Mouse (Mus musculus) forebrain, embryonic 16.5 days (tissue): ENCODE measurements around the gene Rgs9bp. TPM values are rescaled to one million over a fixed set of nuclear protein-coding genes. Genes with fewer than 3 reads are reported as not detected.

Experiments
- ATAC-seq: fragments of 200-750 bp; cut with Nextera tagmentation; 2 replicates; pipeline ENCODE4 v1.8.0; 2017; ENCODE audit warnings: mild to moderate bottlenecking, moderate library complexity
- H3K27ac ChIP-seq: fragments of 300-500 bp; sonication (generic); 2 replicates; pipeline ENCODE4 v1.5.1; 2014; ENCODE audit warnings: low read length, control low read depth
- H3K27me3 ChIP-seq: fragments of 300-500 bp; sonication (generic); replicated peaks from 2 replicates; pipeline ENCODE4 v1.6.1; 2014; ENCODE audit warnings: low read length; ENCODE audit not compliant: control insufficient read depth, insufficient read depth
- H3K36me3 ChIP-seq: fragments of 300-500 bp; sonication (generic); 2 replicates; pipeline ENCODE4 v1.6.1; 2014; ENCODE audit not compliant: control insufficient read depth, insufficient read depth
- H3K4me1 ChIP-seq: fragments of 300-500 bp; sonication (generic); replicated peaks from 2 replicates; pipeline ENCODE4 v1.6.1; 2014; ENCODE audit warnings: low read length; ENCODE audit not compliant: control insufficient read depth, insufficient read depth
- H3K4me2 ChIP-seq: fragments of 300-500 bp; sonication (generic); 2 replicates; pipeline ENCODE4 v1.6.1; 2014; ENCODE audit warnings: mild to moderate bottlenecking, low read length, control low read depth
- H3K4me3 ChIP-seq: fragments of 300-500 bp; sonication (generic); replicated peaks from 2 replicates; pipeline ENCODE4 v1.5.1; 2014; ENCODE audit warnings: mild to moderate bottlenecking, low read length, control low read depth
- H3K9ac ChIP-seq: fragments of 300-500 bp; sonication (generic); replicated peaks from 2 replicates; pipeline ENCODE4 v1.6.1; 2014; ENCODE audit warnings: low read depth, low read length, control low read depth
- H3K9me3 ChIP-seq: fragments of 300-500 bp; sonication (generic); 2 replicates; pipeline ENCODE4 v1.6.1; 2016; ENCODE audit warnings: low read length; ENCODE audit not compliant: control insufficient read depth
- WGBS: fragments of 180-500 bp; shearing (Covaris S2); extraction: QIAGEN DNeasy Blood & Tissue Kit; methylation state at CpG from one replicate; pipeline ENCODE4 v1.1.7; 2014; 5-methylcytosine and 5-hydroxymethylcytosine counted together
- polyA plus RNA-seq: library from polyadenylated mRNA; unstranded; fragments of >200 nt; fragmentation: Nextera tagmentation; extraction: Ambion mirVana; gene quantifications from 2 replicates; pipeline ENCODE4 v1.2.1, GENCODE M21; 2015

Rgs9bp gene
- polyA plus RNA-seq, 1 experiment from 2014 or later = 0.11 TPM

DNA sequence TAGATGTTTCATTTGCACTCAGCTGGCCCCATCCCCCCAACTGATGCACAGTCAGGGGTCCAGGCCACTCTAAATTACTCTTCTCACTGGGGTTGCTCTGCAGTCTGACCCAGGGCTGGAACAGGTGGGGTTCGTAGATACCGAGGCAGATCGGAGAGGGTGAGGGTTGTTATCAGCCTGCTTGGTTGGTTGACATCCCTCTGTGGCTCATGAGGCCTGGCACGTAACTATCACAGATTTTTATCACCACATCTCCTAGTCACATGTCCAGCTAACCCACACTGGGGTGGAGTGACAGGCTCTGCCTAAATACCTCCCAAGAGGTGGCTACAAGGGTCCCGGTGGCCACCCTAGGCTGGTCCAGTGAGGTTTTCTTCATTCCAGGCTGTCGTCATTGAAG is 15.7 kb upstream of the Rgs9bp start:
- H3K27ac ChIP-seq = no peak overlapping the region
- H3K9me3 ChIP-seq = no peaks in the 10 kb centered on the region
- no peak overlapping the region for H3K9ac ChIP-seq
- H3K4me2 ChIP-seq = no peak overlapping the region
- H3K27me3 ChIP-seq = no peaks in the 10 kb centered on the region
- no peaks in the 10 kb centered on the region for H3K4me1 ChIP-seq
- H3K4me3 ChIP-seq = no peak overlapping the region
- 96% methylated on average over 6 of the region's 6 CpGs for WGBS
- H3K36me3 ChIP-seq = peaks cover 6% of the 10 kb centered on the region; the same call in 1 of the 2 replicates
- ATAC-seq = no peak

DNA sequence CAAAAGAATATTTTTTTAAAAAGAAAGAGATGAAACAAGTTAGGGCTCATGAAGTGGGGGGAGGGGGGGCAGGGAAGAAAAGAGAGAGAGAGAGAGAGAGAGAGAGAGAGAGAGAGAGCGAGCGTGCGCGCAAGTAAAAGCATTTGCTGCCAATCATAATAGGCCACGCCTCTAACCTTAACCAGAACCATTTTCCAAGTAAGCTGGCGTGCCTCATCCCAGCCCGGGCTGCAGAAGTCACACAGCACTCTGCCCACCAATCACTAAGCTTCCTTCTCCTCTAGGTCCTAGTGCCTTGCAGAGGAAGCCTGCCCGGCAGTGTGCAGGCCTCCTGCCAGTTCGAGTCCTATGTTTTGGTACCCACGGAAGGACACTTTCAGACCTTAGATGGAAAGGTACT is 14.6 kb upstream of the Rgs9bp start:
- no peak for ATAC-seq
- H3K36me3 ChIP-seq = peaks cover 6% of the 10 kb centered on the region; the same call in 1 of the 2 replicates
- 89% methylated on average over 10 of the region's 10 CpGs for WGBS
- no peaks in the 10 kb centered on the region for H3K9me3 ChIP-seq
- no peak overlapping the region for H3K4me2 ChIP-seq
- no peaks in the 10 kb centered on the region for H3K27me3 ChIP-seq
- no peak overlapping the region for H3K9ac ChIP-seq
- H3K4me3 ChIP-seq = no peak overlapping the region
- H3K4me1 ChIP-seq = no peaks in the 10 kb centered on the region
- no peak overlapping the region for H3K27ac ChIP-seq

DNA sequence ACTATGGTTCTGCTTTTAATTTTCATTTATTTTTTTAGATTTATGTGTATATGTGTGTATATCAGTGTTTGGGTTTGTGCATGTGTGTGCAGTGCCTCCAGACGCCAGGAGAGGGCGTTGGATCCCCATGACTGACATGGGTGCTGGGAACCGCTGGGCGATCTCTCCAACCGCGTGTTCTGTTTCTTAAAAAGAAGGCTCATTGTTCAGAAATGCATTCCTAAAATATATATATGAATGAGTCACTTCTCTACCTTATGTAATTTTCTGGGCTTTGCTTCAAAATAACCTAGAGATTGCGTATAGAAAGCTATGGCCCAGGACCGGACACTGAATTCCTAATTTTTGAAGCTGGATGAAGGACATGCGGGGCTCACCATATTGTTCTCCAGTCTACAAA is 14.1 kb upstream of the Rgs9bp start:
- Histone ChIP-seq H3K4me2 (no peak overlapping the region), H3K27me3 (no peaks in the 10 kb centered on the region), H3K27ac (no peak overlapping the region), H3K4me3 (no peak overlapping the region), H3K9me3 (no peaks in the 10 kb centered on the region), H3K36me3 (peaks cover 9% of the 10 kb centered on the region; the same call in 1 of the 2 replicates), H3K9ac (no peak overlapping the region), H3K4me1 (no peaks in the 10 kb centered on the region)
- 95% methylated on average over 9 of the region's 9 CpGs for WGBS
- no peak for ATAC-seq

DNA sequence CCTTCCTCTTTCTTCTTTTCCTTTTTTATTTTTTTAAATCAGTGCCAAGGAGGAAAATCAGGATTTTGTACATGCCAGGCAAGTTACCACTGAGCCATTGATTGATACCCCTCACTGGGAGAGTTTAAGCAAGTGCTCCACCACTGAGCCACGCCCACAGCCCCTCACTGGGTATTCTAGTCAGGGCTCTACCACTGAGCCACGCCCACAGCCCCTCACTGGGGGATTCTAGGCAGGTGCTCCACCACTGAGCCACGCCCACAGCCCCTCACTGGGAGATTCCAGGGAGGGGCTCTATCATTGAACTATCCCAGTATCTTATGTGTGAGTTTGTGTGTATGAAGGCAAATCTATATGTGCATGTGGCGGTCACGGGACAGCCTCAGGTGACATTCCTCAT is 8.9 kb upstream of the Rgs9bp start:
- Histone ChIP-seq H3K36me3 (peaks cover 15% of the 10 kb centered on the region), H3K27ac (no peak overlapping the region), H3K27me3 (no peaks in the 10 kb centered on the region), H3K4me1 (peaks cover 8% of the 10 kb centered on the region), H3K9me3 (no peaks in the 10 kb centered on the region), H3K4me2 (no peak overlapping the region), H3K4me3 (no peak overlapping the region), H3K9ac (no peak overlapping the region)
- ATAC-seq = no peak
- WGBS = 88% methylated on average over 5 of the region's 5 CpGs

DNA sequence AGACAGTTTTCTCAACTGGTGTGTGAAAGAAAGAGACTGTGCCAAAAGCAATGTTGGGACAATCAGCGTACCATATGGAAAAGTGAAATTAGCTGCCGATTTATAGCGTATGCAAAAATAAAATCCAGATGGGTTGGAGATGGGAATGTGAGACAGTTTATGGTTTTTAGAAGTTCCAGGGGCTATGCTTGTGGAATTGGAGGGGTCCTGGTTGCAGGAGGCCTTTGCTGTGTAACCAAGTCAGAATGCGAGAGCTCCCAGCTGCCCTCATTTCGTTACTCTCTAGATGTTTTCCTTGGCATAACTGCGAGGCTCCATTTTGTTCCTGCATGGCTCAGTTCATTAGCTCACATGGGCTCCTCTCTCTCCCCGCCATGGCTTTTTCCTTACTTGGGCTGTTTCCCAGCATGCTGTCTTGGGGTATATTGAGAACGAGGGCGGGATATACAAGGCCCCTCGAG is 5.4 kb upstream of the Rgs9bp start:
- peak overlapping the region; percentile 79 for H3K27ac ChIP-seq
- 0 out of 2 replicates have a peak, but pooled peaks have one; percentile 0 for ATAC-seq
- H3K4me1 ChIP-seq = peaks cover 28% of the 10 kb centered on the region
- peaks cover 15% of the 10 kb centered on the region for H3K36me3 ChIP-seq
- H3K9me3 ChIP-seq = no peaks in the 10 kb centered on the region
- WGBS = 70% methylated on average over 10 of the region's 10 CpGs
- no peak overlapping the region for H3K4me3 ChIP-seq
- no peaks in the 10 kb centered on the region for H3K27me3 ChIP-seq
- H3K4me2 ChIP-seq = no peak overlapping the region
- no peak overlapping the region for H3K9ac ChIP-seq

DNA sequence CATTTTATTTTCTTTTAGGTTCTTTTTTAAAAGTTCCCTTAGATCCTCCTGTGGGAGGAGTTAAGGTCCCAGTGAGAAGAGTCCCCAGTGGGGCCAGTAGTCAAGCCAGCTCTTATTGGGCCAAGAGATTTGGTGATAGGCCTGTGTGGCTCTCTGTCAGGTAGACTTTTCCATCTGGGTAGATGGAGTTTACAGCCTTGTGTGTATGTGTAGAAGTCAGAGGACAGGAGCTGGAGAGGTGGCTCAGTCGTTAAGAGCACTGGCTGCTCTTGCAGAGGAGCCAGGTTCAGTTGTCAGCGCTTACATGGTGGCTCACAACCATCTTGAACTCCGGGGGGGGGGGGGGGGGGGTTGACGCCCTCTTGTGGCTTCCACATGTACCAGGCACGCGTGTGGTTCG is 4.1 kb upstream of the Rgs9bp start:
- no peaks in the 10 kb centered on the region for H3K9me3 ChIP-seq
- H3K36me3 ChIP-seq = peaks cover 12% of the 10 kb centered on the region
- 79% methylated on average over 6 of the region's 7 CpGs for WGBS
- H3K27ac ChIP-seq = peak overlapping the region; percentile 44; the same call in 1 of the 2 replicates
- no peak overlapping the region for H3K4me3 ChIP-seq
- no peak overlapping the region for H3K9ac ChIP-seq
- ATAC-seq = no peak
- no peak overlapping the region for H3K4me2 ChIP-seq
- H3K4me1 ChIP-seq = peaks cover 37% of the 10 kb centered on the region
- H3K27me3 ChIP-seq = peaks cover 6% of the 10 kb centered on the region

DNA sequence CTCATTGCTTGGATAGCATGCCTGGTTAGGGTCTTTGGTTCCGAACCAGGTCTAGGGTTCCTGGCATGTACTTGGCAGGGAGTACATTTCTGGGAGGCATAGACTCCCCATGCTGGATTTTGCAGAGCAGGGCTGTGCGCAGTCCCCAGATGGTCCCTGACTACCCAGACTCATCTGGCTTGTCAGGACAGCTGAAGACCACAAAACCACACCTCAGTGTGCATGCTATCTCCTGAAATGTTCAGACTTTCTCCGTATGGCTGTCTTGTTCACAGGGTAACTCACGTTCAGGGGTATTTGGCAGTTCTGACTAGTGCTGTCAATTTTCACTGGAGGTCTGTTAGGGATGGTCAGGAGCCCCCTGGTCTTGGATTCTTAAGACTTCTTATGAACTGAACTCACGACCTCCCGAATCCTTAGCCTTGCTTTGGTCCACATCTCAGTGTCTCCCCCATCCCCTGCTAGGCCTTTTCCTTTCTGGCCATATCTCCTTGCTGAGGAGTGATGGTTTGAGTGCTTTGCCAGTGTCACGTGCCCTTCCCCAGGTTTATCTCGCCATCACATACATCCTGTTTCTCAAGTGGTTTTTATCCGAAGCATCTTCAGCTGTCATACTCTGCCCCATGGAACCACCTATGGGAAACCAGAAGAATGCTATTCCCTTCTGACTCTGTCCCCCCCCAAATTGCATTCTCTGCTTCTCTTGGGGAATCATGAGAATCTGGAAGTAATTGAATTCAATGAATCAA is 3.5 kb upstream of the Rgs9bp start:
- no peak for ATAC-seq
- Histone ChIP-seq H3K4me3 (no peak overlapping the region), H3K27me3 (peaks cover 13% of the 10 kb centered on the region), H3K9me3 (no peaks in the 10 kb centered on the region), H3K36me3 (peaks cover 12% of the 10 kb centered on the region), H3K9ac (no peak overlapping the region), H3K4me1 (peaks cover 41% of the 10 kb centered on the region), H3K4me2 (no peak overlapping the region), H3K27ac (no peak overlapping the region; the same call in 1 of the 2 replicates)
- 86% methylated on average over 9 of the region's 9 CpGs for WGBS

DNA sequence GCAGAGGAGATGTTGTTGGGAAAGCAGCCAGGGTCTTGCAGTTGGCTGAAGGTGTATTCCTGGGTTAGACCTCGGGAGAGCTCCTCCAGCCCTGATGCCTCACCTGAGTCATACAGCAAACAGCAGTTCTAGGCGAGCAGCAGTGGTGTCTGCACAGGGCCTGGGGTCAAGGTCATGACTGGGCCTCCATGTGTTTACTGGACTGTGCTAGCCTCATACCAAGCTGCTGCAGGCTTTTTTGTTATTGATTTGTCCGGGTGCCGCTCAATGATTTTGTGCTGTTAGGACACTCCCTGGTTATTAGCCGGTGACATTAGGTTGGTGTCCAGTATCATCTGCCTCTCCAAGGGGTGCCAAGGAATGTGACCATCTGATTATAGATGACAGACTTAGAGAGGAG is 2.3 kb upstream of the Rgs9bp start:
- Histone ChIP-seq H3K9ac (no peak overlapping the region), H3K27ac (no peak overlapping the region), H3K27me3 (peaks cover 22% of the 10 kb centered on the region), H3K4me1 (peaks cover 41% of the 10 kb centered on the region), H3K36me3 (peaks cover 4% of the 10 kb centered on the region; the same call in 1 of the 2 replicates), H3K4me3 (no peak overlapping the region), H3K9me3 (no peaks in the 10 kb centered on the region), H3K4me2 (no peak overlapping the region)
- ATAC-seq = no peak
- 84% methylated on average over 5 of the region's 5 CpGs for WGBS

DNA sequence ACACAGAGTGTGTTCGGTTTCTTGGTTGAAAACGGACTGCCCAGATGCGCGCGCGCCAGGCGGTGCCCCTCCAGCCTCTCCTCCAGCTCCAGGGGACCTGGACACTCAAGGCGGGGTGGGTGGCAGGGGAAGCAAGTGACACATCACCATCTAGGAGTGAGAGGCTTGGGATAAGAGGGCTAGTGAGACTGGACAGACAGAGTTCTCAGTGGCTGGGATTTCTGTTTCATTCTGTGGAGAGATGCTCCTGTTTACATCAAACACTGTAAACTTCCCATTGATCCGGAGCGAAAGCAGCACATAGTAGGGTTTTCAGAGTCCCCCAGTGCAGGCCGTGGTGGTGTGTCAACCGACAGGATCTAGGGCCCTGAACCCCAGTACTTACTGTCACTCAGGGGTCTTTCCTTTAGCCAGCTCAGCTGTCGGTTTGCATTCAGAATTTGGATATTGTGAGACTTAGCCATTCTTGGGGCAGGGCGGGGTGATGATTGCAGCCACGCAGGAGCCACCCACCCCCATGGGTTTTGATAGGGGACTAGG is 1.6 kb upstream of the Rgs9bp start:
- ATAC-seq = no peak
- Histone ChIP-seq H3K4me2 (peak overlapping the region; percentile 89), H3K4me1 (peaks cover 41% of the 10 kb centered on the region), H3K36me3 (no peaks in the 10 kb centered on the region), H3K4me3 (peak overlapping the region; percentile 77), H3K27ac (no peak overlapping the region), H3K9me3 (no peaks in the 10 kb centered on the region), H3K27me3 (peaks cover 28% of the 10 kb centered on the region), H3K9ac (peak overlapping the region; percentile 70)
- WGBS = 18% methylated on average over 15 of the region's 15 CpGs
